Mouse (Mus musculus) erythroblast, embryonic 14.5 days (primary cell): ENCODE measurements around the gene Ptp4a2.

Source experiments
- GATA1 ChIP-seq: IDR thresholded peaks from 2 replicates; pipeline ENCODE4 v1.6.1; 2012; ENCODE audit warnings: low read length, inconsistent platforms, mixed read lengths
- TAL1 ChIP-seq: IDR thresholded peaks from 3 replicates; pipeline ENCODE4 v1.6.1; 2012; ENCODE audit warnings: low read length, inconsistent platforms, mixed read lengths

DNA sequence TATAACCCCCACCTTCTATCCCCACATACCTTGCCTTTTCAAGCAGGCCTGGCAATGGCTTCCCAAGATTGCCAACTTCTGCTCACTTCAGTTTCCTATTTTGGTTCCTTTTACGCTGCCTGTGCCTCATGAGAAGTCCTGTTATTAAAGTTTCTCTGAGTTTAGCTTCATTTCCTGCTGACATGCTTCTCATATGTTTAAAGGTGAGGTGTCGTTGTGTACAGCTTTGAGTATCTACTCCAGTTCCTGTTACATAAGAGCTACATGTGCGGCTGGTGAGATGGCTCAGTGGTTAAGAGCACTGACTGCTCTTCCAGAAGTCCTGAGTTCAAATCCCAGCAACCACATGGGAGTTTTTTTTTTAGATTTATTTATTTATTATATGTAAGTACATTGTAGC, 45.7 kb upstream of the Ptp4a2 start:
- no peak for TF ChIP-seq TAL1
- TF ChIP-seq GATA1 = no peak
